Mouse (Mus musculus) gastrocnemius, postnatal 4 days (tissue): ENCODE measurements around the gene Asb1. TPM values are rescaled to one million over a fixed set of nuclear protein-coding genes. Genes with fewer than 3 reads are reported as not detected.

Experiments
- DNase-seq, 2 experiments: peaks; one replicate each; pipeline ENCODE4 v3.0.0; 2021 to 2022; ENCODE audit warnings: low spot score in 2 of 2, mixed read lengths in 2 of 2
- total RNA-seq, 2 experiments: library from RNA; stranded (reverse); gene quantifications; 2 replicates each; pipeline ENCODE4 v1.2.3; 2021

Asb1 gene
- total RNA-seq, 2 experiments from 2014 or later, result 14.2 to 18.1 TPM

DNA sequence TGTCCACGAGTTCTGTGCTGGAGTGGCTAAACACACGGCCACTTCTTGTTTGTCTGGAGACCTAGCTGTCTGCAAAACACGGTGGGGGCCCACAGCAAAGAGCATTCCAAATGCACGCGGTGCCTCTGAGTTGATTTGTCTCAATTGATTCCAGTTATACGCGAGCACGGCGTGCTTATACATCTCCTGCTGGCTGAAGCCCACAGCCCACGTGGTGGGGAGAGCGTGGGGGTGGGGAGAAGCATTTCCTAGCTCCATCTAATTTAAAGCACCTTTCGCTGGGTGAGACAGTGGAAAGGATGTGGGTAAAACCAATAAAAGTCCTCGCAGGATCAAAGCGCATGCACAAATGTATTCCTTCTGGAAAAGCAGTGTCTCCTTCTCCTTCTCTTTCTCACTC lies 65.3 kb downstream of the Asb1 start:
- DNase-seq, result no peak

DNA sequence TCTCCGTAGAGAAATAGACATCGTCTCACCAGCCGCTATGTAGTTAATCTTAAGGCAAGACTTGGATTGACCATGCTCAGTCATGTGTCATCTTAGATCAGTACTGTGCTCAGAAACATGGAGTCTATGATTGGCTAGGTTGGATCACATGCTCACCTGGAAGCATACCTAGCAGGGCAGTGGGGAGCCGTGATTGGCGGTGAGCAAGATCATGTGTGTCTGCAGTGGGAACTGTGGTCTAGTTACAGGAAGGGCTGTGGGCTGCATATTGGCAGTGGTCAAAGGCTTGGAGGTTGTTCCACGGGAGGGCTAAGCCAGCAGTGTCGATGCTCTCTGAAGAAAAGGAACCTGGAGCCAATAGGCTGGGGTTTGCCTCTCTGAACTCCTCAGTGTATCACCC lies 66.4 kb downstream of the Asb1 start:
- DNase-seq, result no peak

DNA sequence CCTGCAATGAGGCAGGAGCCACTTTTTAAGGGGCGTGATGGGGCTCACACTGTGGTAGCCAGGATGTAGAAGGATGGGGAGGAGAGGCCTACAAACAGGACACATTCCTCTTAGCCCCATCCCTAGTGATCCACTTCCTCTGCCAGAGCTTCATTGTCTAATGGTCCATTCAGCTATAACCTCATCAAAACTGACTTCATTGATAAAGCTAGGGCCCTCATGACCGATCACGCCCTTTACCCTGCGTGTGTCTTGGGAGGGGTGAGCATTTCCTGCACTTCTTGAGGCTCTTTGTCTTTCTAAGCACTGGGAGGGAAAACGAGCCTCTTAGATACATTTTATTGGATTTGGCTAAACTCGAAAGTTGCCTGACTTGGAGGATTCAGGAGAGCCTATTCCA lies 66.8 kb downstream of the Asb1 start:
- no peak for DNase-seq

Other genes starting within 250 kb of the Asb1 start
- gene Scly, start 242.2 kb upstream of the Asb1 start, total RNA-seq, result 10 to 100 TPM; 10.9 to 11.5 TPM
- gene Espnl, start 218.5 kb upstream of the Asb1 start, total RNA-seq, result under 1 TPM; 0.29 to 0.37 TPM
- gene Klhl30, start 189.5 kb upstream of the Asb1 start, total RNA-seq, result 10 to 100 TPM; 68.6 to 73.2 TPM
- 1 to 10 TPM in 1 of 2 experiments, under 1 TPM in 1; 0.88 to 2.2 TPM for gene Erfe, start 174.1 kb upstream of the Asb1 start, total RNA-seq
- gene Ilkap, start 141.7 kb upstream of the Asb1 start, total RNA-seq, result 10 to 100 TPM; 65.7 to 71.3 TPM
- 10 to 100 TPM; 31.2 to 37.4 TPM for gene Hes6, start 126.5 kb upstream of the Asb1 start, total RNA-seq
- 1 to 10 TPM; 7.2 to 8.6 TPM for gene Per2, start 81.2 kb upstream of the Asb1 start, total RNA-seq
- gene Traf3ip1, start 45.9 kb upstream of the Asb1 start, total RNA-seq, result 1 to 10 TPM; 4.4 to 4.5 TPM